Mouse (Mus musculus) urinary bladder, postnatal 36 days (tissue): Measurements from ENCODE around the gene Dok3.
"Not testable (repeated sequence)": the region's sequence is repeated elsewhere in the genome, so short reads cannot be mapped to it uniquely, and the experiment has no call there.

Experiments
- DNase-seq, 2 experiments: peaks; one replicate each; pipeline ENCODE4 v3.0.0; 2022; ENCODE audit warnings: low spot score in 2 of 2, mixed read lengths in 1 of 2

The Dok3 gene

GRCm38 (mm10) chr13:55529198-55529915 is at the start of gene Dok3:
TSS of gene Dok3 (minus strand) at chr13:55529296.
- no peak for DNase-seq

- no peak for DNase-seq
Observed at GRCm38 (mm10) chr13:55578086-55578485, 49.0 kb upstream of the Dok3 start.

GRCm38 (mm10) chr13:55576872-55577271 is 47.8 kb upstream of the Dok3 start:
- DNase-seq: not testable (repeated sequence)

- DNase-seq: no peak
Observed at GRCm38 (mm10) chr13:55575932-55576331, 46.8 kb upstream of the Dok3 start.

- no peak for DNase-seq
Observed at GRCm38 (mm10) chr13:55574321-55574720, 45.2 kb upstream of the Dok3 start.

- DNase-seq: no peak
Observed at GRCm38 (mm10) chr13:55573432-55573831, 44.3 kb upstream of the Dok3 start, which contains the start of gene Tmed9. TSS of gene Tmed9 (plus strand) at chr13:55573732.

GRCm38 (mm10) chr13:55571977-55572376 is 42.9 kb upstream of the Dok3 start:
- DNase-seq: no peak

GRCm38 (mm10) chr13:55571027-55571751 is 42.1 kb upstream of the Dok3 start, which contains the start of gene Fam193b:
TSS of gene Fam193b (minus strand) at chr13:55571120.
- peak; percentile 95 for DNase-seq

GRCm38 (mm10) chr13:55570286-55570973 is 41.3 kb upstream of the Dok3 start:
- peak in 1 of 2 experiments; percentile 28 for DNase-seq

GRCm38 (mm10) chr13:55569726-55570285 is 40.7 kb upstream of the Dok3 start:
- DNase-seq: no peak

- DNase-seq: not testable (repeated sequence)
Observed at GRCm38 (mm10) chr13:55568524-55568923, 39.4 kb upstream of the Dok3 start.

GRCm38 (mm10) chr13:55567949-55568348 is 38.9 kb upstream of the Dok3 start:
- DNase-seq: no peak

GRCm38 (mm10) chr13:55567001-55567400 is 37.9 kb upstream of the Dok3 start:
- no peak for DNase-seq

- DNase-seq: no peak
Observed at GRCm38 (mm10) chr13:55563266-55563879, 34.3 kb upstream of the Dok3 start.

- no peak for DNase-seq
Observed at GRCm38 (mm10) chr13:55557499-55557898, 28.4 kb upstream of the Dok3 start.

GRCm38 (mm10) chr13:55555921-55556320 is 26.8 kb upstream of the Dok3 start:
- no peak for DNase-seq

GRCm38 (mm10) chr13:55549061-55549460 is 20.0 kb upstream of the Dok3 start:
- DNase-seq: no peak

- no peak for DNase-seq
Observed at GRCm38 (mm10) chr13:55548426-55548825, 19.3 kb upstream of the Dok3 start.

- no peak for DNase-seq
Observed at GRCm38 (mm10) chr13:55547916-55548315, 18.8 kb upstream of the Dok3 start.

GRCm38 (mm10) chr13:55544792-55545191 is 15.7 kb upstream of the Dok3 start:
- no peak for DNase-seq

- DNase-seq: no peak
Observed at GRCm38 (mm10) chr13:55543447-55543846, 14.4 kb upstream of the Dok3 start.

- no peak for DNase-seq
Observed at GRCm38 (mm10) chr13:55542891-55543290, 13.8 kb upstream of the Dok3 start.
